Mouse (Mus musculus) hindbrain, postnatal 0 days (tissue): Measurements from ENCODE around the gene Rasgef1c. TPM values are rescaled to one million over a fixed set of nuclear protein-coding genes. Genes with fewer than 3 reads are reported as not detected.
A peak's percentile ranks its signal among the peaks of the same experiment; 100 is the strongest.

Experiments used
- ATAC-seq: fragments of 200-750 bp; cut with Nextera tagmentation; 2 replicates; pipeline ENCODE4 v1.8.0; 2017; ENCODE audit warnings: mild to moderate bottlenecking, moderate TSS enrichment, moderate library complexity
- DNase-seq: peaks from one replicate; pipeline ENCODE4 v3.0.0-alpha.2; 2015; ENCODE audit warnings: low spot score
- H3K27ac ChIP-seq: fragments of 300-500 bp; sonication (generic); 2 replicates; pipeline ENCODE4 v1.5.1; 2014; ENCODE audit warnings: mild to moderate bottlenecking
- H3K27me3 ChIP-seq: fragments of 300-500 bp; sonication (generic); 2 replicates; pipeline ENCODE4 v1.6.1; 2014; ENCODE audit warnings: low read length, mixed read lengths; ENCODE audit not compliant: insufficient read depth
- H3K36me3 ChIP-seq: fragments of 300-500 bp; sonication (generic); 2 replicates; pipeline ENCODE4 v1.6.1; 2014; ENCODE audit warnings: low read length, mixed read lengths; ENCODE audit not compliant: insufficient read depth
- H3K4me1 ChIP-seq: fragments of 300-500 bp; sonication (generic); 2 replicates; pipeline ENCODE4 v1.6.1; 2014; ENCODE audit warnings: antibody characterized with exemption, low read length, mixed read lengths; ENCODE audit not compliant: insufficient read depth
- H3K4me2 ChIP-seq: fragments of 300-500 bp; sonication (generic); 2 replicates; pipeline ENCODE4 v1.6.1; 2014; ENCODE audit warnings: low read depth, mild to moderate bottlenecking, low read length, moderate library complexity, mixed read lengths
- H3K4me3 ChIP-seq: fragments of 300-500 bp; sonication (generic); 2 replicates; pipeline ENCODE4 v1.5.1; 2014; ENCODE audit warnings: low read length
- H3K9ac ChIP-seq: fragments of 300-500 bp; sonication (generic); replicated peaks from 2 replicates; pipeline ENCODE4 v1.6.1; 2014; ENCODE audit warnings: mild to moderate bottlenecking, low read length, moderate library complexity, mixed read lengths
- H3K9me3 ChIP-seq: fragments of 300-500 bp; sonication (generic); 2 replicates; pipeline ENCODE4 v1.6.1; 2016; ENCODE audit warnings: low read length, mixed read lengths
- CTCF ChIP-seq: IDR thresholded peaks from 2 replicates; pipeline ENCODE4 v1.5.1; 2016; ENCODE audit warnings: antibody characterized with exemption, control low read depth, low read depth
- WGBS: fragments of 180-500 bp; shearing (Covaris S2); extraction: QIAGEN DNeasy Blood & Tissue Kit; methylation state at CpG from one replicate; pipeline ENCODE4 v1.1.7; 2014; 5-methylcytosine and 5-hydroxymethylcytosine counted together
- polyA plus RNA-seq: library from polyadenylated mRNA; unstranded; fragments of >200 nt; fragmentation: Nextera tagmentation; extraction: Ambion mirVana; gene quantifications from 2 replicates; pipeline ENCODE4 v1.2.1, GENCODE M21; 2015
- total RNA-seq: library from RNA; depleted of rRNA; stranded (reverse); fragments of >200 nt; gene quantifications from 2 replicates; pipeline ENCODE4 v1.2.3, GENCODE M21; 2014

The Rasgef1c gene
- total and polyA plus RNA-seq, 2 experiments from 2014 or later, result 44.9 to 50.2 TPM

- no peak overlapping the region for H3K9ac ChIP-seq
- no peaks in the 10 kb centered on the region for H3K9me3 ChIP-seq
- H3K36me3 ChIP-seq, result no peaks in the 10 kb centered on the region
- no peak overlapping the region for H3K4me2 ChIP-seq
- H3K27me3 ChIP-seq, result no peaks in the 10 kb centered on the region
- WGBS, result 90% methylated on average over 6 of the region's 6 CpGs
- no peak for DNase-seq
- no peak for ATAC-seq
- no peak overlapping the region for H3K4me3 ChIP-seq
- H3K27ac ChIP-seq, result peak overlapping the region; percentile 65; the same call in 1 of the 2 replicates
- TF ChIP-seq CTCF, result no peak
- H3K4me1 ChIP-seq, result peaks cover 8% of the 10 kb centered on the region
Measured at GRCm38 (mm10) chr11:49919304-49919703, 17.7 kb downstream of the Rasgef1c start.

- Histone ChIP-seq H3K4me1 (peaks cover 10% of the 10 kb centered on the region), H3K9me3 (no peaks in the 10 kb centered on the region), H3K36me3 (no peaks in the 10 kb centered on the region), H3K4me3 (no peak overlapping the region), H3K4me2 (no peak overlapping the region), H3K27me3 (no peaks in the 10 kb centered on the region), H3K27ac (no peak overlapping the region), H3K9ac (no peak overlapping the region)
- no peak for TF ChIP-seq CTCF
- DNase-seq (no peak), ATAC-seq (no peak)
- WGBS, result 84% methylated on average over 9 of the region's 9 CpGs
Measured at GRCm38 (mm10) chr11:49923539-49923938, 21.9 kb downstream of the Rasgef1c start.

- Histone ChIP-seq H3K4me3 (no peak overlapping the region), H3K9me3 (no peaks in the 10 kb centered on the region), H3K4me2 (no peak overlapping the region), H3K27ac (no peak overlapping the region), H3K4me1 (peaks cover 8% of the 10 kb centered on the region), H3K27me3 (no peaks in the 10 kb centered on the region), H3K36me3 (no peaks in the 10 kb centered on the region), H3K9ac (no peak overlapping the region)
- TF ChIP-seq CTCF, result no peak
- no peak for ATAC-seq
- DNase-seq, result no peak
- WGBS, result 83% methylated on average over 7 of the region's 7 CpGs
Measured at GRCm38 (mm10) chr11:49926183-49926582, 24.5 kb downstream of the Rasgef1c start.

DNA sequence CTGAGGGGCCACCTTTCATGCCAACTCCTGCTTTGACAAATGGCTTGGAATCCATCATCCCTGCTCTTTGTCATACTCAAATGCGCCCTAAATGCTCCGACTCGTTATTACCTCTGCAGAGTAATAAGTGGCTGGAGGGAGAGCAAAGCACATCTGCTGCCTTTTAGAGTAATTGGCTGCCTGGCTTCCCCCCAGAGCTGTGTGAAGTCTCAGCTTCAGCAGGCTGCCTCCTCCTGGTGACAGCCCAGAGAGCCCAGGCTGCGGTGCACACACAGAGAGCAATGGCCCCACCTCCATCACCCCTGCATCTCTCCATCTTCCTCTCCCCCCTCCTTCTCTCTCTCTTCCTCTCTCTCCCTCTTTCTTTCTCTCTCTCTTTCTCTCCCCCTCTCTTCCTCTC is 25.5 kb downstream of the Rasgef1c start:
- ATAC-seq (no peak), DNase-seq (peak; percentile 70)
- Histone ChIP-seq H3K4me1 (peaks cover 17% of the 10 kb centered on the region), H3K9me3 (no peaks in the 10 kb centered on the region), H3K4me2 (peak overlapping the region; percentile 14; the same call in 1 of the 2 replicates), H3K4me3 (no peak overlapping the region), H3K36me3 (no peaks in the 10 kb centered on the region), H3K27me3 (no peaks in the 10 kb centered on the region), H3K27ac (peak overlapping the region; percentile 55), H3K9ac (no peak overlapping the region)
- WGBS, result 18% methylated on average over 4 of the region's 4 CpGs
- TF ChIP-seq CTCF, result peak; percentile 41

GRCm38 (mm10) chr11:49927670-49928069 is 26.0 kb downstream of the Rasgef1c start:
- H3K27ac ChIP-seq, result peak overlapping the region; percentile 55
- WGBS, result 58% methylated on average over 6 of the region's 6 CpGs
- H3K9me3 ChIP-seq, result no peaks in the 10 kb centered on the region
- no peak overlapping the region for H3K9ac ChIP-seq
- H3K4me3 ChIP-seq, result no peak overlapping the region
- peaks cover 17% of the 10 kb centered on the region for H3K4me1 ChIP-seq
- ATAC-seq (no peak), DNase-seq (peak; percentile 17)
- no peaks in the 10 kb centered on the region for H3K27me3 ChIP-seq
- TF ChIP-seq CTCF, result no peak
- no peaks in the 10 kb centered on the region for H3K36me3 ChIP-seq
- no peak overlapping the region for H3K4me2 ChIP-seq

- Histone ChIP-seq H3K4me1 (peaks cover 22% of the 10 kb centered on the region), H3K27ac (peak overlapping the region; percentile 75), H3K9ac (no peak overlapping the region), H3K4me3 (no peak overlapping the region), H3K27me3 (no peaks in the 10 kb centered on the region), H3K36me3 (no peaks in the 10 kb centered on the region), H3K9me3 (no peaks in the 10 kb centered on the region), H3K4me2 (no peak overlapping the region)
- 23% methylated on average over 5 of the region's 5 CpGs for WGBS
- DNase-seq (peak; percentile 43), ATAC-seq (peak; percentile 64)
- TF ChIP-seq CTCF, result no peak
Measured at GRCm38 (mm10) chr11:49931037-49931625, 29.5 kb downstream of the Rasgef1c start.

DNA sequence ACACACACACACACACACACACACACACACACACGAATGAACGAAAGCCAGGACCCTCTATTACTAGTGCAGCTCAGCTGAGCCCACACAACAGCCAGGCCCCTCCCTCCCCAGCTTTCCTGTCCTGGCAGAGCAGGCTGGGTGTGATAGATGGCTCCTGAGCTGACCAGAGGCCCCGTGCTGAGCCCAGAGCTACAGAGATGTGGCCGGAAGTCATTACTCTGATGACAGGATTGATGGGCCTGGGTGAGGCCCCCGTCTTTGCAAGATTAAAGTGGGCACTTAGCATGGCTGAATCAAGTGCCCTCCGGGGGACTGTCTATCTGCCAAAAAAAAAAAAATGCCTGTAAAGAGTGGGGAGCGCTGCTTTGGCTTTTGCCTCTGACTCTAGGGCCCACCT is 30.2 kb downstream of the Rasgef1c start:
- 10% methylated on average over 7 of the region's 7 CpGs for WGBS
- Histone ChIP-seq H3K9me3 (no peaks in the 10 kb centered on the region), H3K4me2 (no peak overlapping the region), H3K27me3 (no peaks in the 10 kb centered on the region), H3K4me3 (no peak overlapping the region), H3K36me3 (no peaks in the 10 kb centered on the region), H3K4me1 (peaks cover 22% of the 10 kb centered on the region), H3K9ac (no peak overlapping the region), H3K27ac (peak overlapping the region; percentile 75; the same call in 1 of the 2 replicates)
- ATAC-seq, result peak; percentile 72
- no peak for TF ChIP-seq CTCF
- DNase-seq, result peak; percentile 68
